Mouse (Mus musculus): Measurements from ENCODE around the gene Dll4.
A peak's percentile ranks its signal among the peaks of the same experiment; 100 is the strongest.

Gene Dll4

DNA sequence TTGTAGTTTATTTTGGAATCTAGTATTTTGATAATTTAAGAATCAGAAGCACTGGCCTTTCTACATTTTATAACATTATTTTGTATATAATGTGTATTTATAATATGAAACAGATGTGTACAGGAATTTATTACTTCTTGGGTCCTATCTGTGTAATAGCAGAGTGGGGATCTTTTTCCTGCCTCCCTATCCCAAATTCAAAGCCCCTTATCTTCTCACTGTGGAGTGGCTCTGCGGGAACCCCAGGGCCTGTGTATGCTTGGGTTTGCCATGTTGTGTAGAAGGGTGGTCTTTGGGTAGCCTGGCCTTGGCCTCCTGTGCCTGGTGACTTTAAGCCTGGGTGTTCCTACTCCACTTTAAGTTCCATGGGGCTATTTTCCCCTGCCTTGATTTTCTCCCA is 10.0 kb downstream of the Dll4 start:
- no peak for DNase-seq

DNA sequence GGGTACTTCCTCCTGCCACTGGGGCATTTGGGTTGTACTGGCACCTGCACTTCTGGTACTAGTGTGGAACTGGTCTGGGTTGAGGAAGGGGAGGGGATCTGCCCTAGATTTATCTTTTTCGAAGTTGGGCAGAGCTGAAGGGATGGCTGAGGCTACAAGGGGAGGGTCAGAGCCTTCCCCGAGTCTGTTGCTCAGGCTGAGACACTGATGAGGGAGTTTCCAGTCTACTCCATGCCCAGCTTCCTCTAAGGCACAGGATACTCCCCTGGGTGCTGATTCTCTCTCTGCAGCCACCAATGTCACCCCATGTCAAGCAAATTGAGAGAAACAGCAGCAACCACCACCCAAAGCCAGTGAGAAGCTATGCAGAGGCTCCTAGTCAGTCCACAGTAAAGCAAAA is 10.4 kb downstream of the Dll4 start:
- DNase-seq = no peak

DNA sequence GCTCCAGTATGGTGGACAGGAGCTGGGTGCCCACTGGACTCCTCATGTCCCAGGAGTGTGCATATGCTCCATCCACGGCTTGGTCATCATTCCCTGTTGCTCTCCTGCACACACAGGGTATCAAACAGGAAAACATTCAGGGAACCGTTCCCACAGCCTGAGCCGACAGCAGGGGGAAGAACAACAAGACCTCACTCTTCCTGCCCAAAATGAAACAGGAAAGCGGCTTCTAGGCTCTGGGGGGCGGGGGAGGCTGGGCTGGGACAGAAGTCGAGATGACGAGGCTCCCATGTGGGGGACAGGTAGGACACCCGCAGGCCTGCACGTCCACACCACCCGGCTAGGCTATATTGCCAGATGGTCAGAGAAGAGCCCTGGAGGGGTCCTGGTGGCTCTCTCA is 10.9 kb downstream of the Dll4 start:
- DNase-seq = no peak

DNA sequence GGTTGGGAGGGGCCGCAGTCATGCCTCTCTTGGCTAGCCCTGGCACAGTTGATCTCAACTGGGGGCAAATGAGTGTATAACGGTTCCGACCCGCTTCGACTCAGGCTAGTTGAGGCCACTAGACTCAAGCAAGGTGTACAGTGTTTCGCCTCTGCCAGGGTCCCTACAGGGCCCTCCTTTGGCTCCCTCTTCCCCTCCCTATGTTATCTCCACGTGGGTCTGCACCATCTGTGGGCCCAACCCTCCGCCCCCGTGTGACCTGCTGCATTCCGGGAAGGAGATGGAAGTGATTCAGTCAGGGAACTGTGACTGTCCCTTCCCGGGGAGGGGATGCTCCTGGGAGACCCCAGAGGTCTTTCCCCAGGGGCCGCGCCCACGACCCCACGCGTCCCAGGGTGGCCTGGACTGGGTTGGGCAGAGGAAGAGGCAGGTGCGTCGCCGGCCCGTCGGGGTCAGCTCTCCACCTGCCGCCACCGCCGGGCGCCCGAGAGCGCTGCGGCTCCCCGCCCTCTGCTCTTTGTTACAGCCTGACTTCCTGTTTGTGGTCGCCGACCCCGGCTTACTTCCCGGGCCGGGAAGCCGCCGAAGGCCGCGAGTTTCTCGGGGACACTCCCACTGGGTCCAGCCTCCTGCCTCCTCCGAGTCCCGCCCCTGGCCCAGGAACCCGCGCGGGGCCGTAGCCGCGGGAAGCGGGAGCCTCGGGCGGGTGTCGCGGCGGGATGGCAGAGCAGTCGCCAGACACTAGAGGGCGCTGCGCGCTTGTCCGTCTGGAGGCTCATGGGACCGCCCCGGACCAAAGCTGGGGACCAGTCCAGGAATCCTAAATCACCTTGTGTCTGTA is 12.1 kb downstream of the Dll4 start:
- peak; percentile 95 for DNase-seq

DNA sequence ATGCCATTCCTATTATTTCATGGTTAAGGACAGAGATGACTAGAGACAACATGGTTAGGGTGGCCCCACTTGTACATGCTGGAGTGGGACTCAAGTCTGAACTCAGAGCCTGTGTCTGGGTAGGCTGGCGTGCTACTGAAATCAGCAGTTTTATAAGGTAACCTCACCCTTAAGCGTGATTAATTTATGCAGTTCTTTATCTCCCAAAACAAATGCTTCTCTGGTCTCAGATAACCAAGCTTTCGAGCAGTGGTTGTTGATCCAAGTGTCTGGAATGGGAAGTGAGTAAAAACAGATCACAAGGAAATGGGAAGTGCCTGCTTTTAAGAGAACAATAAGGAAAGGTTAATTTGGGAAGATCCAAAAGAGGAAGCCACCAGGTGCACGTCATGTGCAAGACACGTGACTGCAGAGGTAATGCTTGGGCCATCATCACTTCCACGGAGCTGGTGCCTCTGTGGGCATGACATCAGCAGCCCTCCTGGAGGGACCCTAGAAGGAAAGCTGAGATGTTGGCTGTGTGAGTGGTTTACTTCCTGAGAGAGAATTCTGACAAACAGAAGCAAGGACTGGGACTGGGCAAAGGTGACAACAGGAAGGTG is 19.1 kb downstream of the Dll4 start:
- DNase-seq = no peak

DNA sequence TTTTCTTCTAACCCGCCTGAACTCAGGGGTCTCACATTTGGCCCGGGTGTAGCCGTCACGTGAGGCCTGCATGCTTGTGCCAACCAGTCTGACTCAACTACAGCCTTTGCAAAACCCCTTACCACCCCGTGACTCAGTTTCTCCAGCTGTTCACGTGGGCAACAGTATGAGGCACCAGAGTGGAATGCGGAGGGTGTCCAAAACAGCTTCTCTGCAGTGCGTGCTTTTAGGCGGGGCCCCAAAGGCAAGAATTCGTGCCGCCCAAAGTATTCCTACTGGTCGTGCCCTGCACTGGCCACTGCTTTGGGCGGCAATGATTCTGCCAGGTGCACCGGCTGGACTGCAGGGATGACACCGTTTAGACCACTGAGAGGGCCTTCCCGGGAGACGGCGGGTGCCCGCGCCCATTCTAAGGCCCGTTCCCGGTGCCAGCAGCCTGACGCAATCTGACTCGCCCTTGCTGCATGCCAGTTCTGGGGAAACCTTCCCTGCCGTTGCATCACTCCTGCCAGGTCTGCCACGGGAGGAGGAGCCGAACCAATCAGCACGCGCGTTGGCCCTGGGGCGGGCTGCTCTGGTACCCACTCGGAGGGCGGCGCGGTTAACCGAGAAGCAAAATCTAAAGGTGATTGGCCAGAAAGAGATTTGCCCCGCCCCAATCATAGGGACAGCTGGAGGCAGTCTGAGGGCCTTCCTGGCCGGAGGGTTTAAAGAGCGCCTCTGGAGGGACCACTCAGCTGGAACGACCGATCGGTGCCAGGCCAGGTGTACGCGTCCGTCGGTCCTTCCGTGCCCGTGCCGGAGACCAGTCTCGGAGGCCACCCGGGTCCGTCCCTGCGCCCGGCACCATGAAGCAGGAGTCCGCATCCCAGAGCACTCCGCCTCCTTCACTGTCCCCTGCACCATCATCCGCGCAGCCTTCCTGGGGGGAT is 25.2 kb downstream of the Dll4 start, which contains the start of gene Chac1:
Gene Chac1, plus strand, starts transcription at position 675 of the 932 bp plus-strand sequence.
- peak; percentile 89 for DNase-seq

DNA sequence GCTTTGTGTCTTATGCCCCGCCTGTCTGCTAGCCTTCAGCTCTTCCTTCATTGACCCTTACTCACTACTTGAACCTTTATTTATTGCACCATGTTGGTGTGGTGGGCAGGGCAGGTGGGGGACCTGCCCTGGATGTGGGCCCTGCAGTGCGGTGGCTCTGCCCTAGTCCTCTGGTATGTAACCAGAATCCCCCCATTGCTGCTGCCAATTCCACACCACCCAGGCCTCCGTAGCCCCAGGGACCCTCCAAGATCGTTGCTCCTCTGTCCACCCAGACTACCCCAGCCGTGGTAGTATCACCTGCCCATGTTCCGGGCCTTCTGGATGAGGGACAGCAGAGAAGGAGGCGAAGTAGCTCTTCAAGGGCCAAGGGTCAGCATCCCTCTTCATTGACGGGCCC is 28.1 kb downstream of the Dll4 start:
- no peak for DNase-seq

DNA sequence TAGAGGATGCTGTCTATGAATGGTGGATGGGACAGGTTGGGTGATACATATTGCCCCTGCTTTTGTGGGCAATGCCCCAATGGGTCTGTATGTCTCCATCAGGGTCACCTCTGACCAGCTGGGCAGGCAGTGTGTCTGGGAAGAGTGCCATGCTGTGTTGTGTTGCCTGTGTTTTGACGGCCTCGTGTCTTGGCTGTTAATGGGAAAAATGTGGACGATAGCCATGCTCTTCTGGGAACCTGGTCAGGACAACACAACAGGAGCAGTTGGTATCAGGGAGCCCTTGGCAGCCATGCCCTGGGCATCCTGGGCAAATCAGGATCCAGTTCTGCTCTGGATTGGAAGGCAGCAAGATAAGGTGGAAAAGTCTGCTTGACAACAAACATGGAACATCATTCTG is 29.5 kb downstream of the Dll4 start:
- no peak for DNase-seq

DNA sequence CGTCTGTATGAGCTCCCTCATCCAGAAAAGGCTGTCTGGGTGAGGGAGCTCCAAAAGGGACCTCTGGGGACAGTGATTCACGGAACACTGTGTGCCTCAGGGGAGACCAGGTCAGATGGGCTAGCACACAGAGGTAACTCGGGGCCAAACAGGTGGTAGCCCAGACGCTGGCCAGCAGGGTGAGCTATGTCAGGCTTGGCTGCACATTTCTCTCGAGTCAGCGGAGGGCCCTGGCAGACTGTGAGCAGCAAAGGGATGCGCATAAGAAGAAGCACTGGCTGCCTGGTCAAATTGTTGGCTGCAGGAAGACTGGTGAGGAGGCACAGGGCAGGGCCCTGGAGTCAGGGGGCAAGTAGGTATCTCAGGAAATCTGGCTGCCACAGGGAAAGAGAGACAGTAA is 30.1 kb downstream of the Dll4 start:
- DNase-seq = no peak

DNA sequence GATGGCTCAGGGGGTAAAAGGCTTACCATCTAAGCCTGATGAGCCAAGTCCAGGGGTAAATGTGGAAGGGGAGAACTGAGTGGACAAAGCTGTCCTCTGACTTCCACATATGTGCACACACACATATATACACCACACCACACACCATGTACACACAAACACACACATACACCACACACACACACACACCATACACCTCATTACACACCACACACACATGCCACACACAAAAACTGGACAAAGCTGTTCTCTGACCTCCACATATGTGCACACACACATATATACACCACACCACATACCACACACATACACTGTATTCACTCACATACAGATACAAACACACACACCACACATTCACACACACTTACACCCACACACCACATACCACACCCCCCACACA is 30.7 kb downstream of the Dll4 start:
- DNase-seq = no peak

DNA sequence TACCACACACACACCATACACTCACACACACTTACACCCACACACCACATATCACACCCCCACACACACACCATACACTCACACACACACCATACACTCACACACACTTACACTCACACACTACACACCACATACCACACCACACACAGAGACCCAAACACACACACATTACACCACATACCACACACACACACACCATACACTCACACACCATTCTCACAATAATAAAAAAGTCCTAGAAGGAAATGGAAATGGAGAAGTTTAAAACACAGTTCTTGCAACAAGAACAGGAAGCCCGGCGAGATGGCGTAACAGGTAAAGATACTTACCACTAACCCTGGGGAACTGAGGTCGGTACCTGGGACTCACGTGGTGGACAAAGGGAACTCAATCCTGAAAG is 31.2 kb downstream of the Dll4 start:
- no peak for DNase-seq

DNA sequence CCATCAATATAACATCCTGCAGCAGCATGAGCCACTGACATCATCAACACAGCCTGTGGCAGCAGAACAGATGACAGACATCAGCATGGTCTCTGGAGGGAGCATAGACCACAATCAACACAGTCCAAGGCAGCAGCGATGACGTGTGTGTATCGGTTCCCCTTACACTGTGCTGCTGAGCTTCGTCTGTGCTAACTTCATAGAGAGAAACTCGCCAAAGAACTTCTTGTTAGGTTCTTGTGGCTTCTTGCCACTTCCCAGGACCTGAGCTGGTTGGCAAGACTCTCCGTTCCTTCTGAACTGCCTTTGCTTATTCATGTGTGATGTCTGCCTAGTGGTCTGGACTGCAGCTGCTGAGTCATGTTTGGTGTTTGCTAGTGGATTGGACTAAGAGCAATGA is 32.7 kb downstream of the Dll4 start:
- DNase-seq = no peak

DNA sequence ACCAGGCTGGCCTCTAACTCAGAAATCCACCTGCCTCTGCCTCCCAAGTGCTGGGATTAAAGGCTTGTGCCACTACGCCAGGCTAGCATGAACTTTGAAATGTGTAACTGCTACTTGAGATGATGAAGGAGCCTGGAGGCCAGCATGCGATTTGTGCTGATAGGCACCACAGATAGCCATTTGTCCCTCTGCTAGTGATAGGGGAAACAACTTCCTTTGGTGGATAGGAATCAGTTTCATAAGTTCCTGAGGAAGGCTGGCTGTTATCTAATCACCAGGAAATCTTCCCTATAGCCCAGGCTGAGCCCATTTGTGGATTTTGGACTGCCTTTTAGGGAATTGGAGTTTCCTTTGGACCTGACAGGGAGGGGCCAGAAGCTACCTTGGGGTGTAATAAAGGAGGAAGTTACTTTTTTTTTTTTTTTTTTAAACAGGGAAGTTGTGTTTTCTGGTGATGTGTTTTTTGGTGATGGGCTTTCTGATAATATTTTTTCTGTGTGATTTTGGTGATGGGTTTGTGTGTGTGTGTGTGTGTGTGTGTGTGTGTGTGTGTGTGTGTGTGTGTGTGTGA is 34.2 kb downstream of the Dll4 start:
- DNase-seq = no peak

DNA sequence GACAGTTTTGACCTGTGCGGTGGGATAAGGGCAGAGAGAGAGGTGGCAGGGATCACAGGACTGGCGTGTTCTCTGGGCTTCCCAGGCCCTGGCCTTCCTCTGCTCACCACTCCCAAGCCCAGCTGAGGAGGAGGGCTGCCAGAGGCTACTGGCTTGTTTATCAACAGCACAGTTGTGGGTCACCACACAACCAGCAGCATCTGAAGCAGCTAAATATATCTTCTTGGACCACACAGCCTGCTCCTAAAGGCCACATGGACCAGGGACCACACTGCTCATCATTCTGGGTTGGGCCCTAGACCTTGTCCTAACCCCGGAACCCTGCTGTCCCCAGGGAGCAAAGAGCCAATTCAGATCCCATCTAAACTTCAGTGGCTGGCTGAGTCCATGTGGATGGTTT is 39.4 kb downstream of the Dll4 start:
- peak; percentile 45 for DNase-seq

DNA sequence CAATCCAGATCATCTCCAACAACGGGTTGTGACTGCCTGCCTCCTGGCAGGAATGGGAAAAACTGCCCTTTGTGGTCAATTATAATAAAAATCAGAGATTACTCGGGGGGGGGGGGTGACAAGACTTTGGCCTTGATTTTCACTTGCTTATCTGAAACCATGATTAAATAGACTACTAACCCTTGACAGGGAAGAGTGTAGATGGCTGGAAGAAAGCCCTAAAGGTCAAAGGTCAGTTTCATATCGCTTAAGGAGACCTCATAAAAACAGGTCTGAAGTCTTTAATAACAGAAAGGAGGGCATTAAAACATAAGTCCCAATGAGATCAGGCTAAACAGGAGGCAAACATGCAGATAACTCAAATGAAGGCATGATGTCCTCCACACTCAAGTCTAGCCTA is 41.8 kb downstream of the Dll4 start:
- no peak for DNase-seq

DNA sequence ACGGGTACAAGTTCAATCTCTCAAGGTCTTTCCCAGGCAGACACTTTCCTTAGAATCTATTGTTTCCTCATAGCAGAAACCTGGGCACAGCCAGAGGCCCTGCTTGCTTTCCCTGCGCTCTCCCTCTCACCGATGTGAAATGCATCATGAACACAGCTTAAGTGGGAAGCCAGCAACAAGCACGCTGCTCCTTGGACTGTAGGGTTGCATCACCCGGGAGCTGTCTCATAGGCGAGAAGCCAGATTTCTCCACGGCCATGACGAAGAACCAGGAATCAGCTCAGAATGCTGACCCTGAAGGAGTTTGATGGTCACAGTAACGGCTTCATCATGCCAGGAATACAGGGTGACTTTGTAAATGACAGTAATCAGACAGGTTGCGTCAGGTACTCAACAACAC is 44.5 kb downstream of the Dll4 start:
- DNase-seq = peak; percentile 19

DNA sequence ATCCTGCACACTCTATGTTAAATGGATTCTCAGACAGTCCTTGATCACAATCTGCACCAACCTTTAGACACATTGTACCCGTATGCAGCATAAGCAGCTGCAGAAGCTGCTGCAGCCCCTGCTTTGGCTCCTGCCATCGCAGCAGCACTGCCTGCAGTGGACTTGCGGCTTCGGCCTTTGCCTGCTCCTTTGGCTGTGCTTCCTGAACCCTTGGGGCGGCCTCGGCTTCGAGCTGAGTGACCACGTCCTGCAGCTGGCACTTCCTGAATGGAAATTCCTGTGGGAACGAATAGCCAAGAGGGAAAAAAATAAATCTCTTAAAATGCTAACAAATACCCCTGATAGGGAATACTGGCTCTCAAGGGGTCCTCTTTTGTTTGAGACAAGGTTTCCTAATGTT is 51.7 kb downstream of the Dll4 start:
- DNase-seq = peak; percentile 52

DNA sequence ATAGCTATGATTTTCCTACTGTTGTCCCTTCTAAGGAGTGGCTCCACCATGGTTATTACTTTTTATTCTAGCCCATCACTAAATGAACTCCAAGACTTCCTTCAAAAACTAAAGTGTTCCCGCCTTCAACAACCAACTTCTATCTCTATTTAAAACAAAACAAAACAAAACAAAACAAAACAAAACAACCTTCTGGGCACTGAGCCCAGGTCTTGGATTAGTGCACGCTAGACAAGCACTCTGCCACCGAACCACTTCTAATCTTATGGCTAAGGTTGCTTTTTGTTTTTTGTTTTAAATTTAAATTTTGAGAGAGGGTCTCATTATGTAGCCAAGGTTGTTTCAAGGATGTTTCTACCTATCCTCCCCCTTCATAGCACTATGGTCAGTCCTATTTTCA is 52.2 kb downstream of the Dll4 start:
- peak; percentile 52 for DNase-seq

DNA sequence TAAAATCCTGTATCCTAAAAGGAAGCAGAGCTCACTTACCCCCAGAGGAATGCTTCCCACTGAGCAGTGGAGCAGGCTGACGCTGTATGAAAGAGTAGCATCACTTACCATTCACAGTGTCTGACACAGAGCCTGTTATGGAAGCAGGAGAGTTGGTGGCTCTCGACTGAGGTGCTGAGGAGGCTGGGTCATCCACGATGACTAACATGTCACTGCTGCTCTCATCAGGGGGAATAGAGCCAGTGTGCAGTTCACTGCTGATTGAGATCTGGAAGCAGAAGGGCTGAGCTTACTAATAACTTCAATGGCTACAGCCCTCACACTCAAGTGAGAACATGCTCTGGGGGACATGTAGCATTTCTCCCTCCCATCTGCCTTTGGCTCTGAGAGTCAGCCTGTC is 53.9 kb downstream of the Dll4 start:
- no peak for DNase-seq

Data from lung, postnatal 10 days (tissue).